Mouse (Mus musculus): Measurements from ENCODE around the gene Abhd15.

The Abhd15 gene

GRCm38 (mm10) chr11:77514832-77515636 is at the start of gene Abhd15:
Gene Abhd15 (plus strand): TSS chr11:77515121.
- DNase-seq = peak; percentile 88 to 91

DNA sequence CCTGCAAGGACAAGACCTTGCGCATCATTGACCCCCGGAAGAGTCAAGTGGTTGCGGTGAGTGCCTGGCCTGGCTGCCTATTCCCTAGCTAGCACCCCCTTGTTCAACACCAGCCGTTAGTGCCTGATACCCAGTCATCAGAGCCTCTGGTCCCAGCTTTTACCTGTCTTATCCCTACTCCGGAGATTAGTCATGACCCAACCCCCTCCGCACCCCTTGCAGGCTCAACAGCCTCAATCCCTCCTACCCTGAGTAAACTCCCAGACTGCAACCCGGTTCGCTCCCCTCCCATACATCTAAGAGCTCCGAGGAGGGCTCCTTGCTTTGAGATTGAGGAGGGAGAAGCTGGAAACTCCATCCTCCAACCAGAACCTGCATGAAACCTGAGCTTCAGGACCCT is 48.4 kb upstream of the Abhd15 start:
- DNase-seq = no peak

DNA sequence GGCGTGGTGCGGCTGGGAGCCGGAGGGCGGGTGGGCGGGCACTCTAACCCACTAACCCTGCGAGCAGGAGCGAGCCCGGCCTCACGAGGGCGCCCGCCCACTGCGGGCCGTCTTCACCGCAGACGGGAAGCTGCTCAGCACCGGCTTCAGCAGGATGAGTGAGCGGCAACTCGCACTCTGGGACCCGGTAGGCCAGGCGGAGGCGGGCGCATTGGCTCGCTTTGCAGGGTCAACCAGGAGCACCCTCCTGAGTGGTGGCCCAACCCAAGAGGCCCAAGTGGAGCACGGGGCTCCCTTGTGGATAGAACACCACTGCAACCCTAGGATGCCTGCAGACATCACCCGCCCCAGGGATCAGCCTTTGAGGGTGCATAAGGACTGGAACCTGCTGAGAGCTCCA is 47.8 kb upstream of the Abhd15 start:
- peak; percentile 79 to 86 for DNase-seq

- peak; percentile 78 to 84 for DNase-seq
These were observed 47.1 kb upstream of the Abhd15 start for GRCm38 (mm10) chr11:77467784-77468183.

- no peak for DNase-seq
These were observed 46.5 kb upstream of the Abhd15 start for GRCm38 (mm10) chr11:77468397-77468796.

DNA sequence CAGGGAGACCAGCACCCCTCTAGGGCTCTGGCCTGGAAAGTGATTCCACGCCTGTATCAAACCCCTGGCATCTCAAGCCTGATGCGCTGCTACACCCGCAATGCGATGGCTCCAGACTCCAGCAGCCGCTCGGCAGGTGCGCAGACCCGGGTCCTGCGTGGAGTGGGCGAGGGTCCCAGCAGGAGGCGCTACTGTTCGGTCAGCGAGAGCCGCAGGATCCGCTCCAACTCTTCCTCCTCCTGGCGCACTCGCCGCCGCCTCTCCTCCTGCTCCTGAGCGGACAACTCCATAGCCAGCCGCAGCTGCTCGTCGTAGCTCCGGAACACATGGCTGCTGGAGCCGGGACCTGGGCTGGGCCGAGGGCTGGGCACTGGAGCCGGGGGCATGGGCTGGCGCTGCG is 43.5 kb upstream of the Abhd15 start:
- DNase-seq = no peak

DNA sequence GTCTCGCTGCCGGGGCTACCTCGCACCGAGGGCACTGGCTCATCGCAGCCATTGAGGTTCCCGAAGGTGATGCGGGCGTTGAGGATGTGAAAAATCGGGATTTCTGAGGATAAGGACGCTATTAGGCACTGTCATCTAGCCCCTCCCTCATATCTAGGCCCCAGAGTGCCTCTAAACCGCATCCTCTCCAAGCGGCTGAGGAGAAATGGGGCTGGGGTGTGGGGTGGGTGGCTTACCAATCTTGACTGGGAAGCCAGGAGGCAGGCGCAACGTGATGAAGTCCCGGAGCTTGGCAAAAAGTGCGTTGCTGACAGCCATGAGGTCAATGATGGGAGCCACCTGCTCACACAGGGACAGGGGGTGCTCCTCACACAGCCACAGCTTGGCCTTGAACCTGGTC is 42.1 kb upstream of the Abhd15 start:
- DNase-seq = no peak

DNA sequence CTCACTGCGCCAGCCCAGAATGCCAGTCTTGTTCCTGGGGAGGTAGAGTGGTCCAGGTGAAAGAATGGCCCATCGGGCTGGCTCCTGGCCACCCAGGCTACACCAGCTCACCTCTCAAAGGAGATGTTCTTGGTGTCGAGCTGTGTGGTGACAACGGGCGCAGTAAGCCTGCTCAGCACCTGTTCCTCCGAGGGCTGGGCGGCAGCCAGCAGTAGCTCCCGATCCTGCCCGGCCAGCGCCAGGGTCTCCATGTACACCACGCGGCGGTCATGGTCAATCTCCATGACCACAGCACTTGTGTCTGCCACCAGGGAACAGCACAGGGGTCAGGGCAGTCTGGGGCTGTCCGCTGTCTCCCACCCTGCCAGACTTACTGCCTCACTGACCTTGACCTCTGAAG is 38.7 kb upstream of the Abhd15 start:
- DNase-seq = no peak

GRCm38 (mm10) chr11:77476895-77477294 is 38.0 kb upstream of the Abhd15 start:
- DNase-seq = no peak

GRCm38 (mm10) chr11:77483043-77483442 is 31.9 kb upstream of the Abhd15 start:
- no peak for DNase-seq

DNA sequence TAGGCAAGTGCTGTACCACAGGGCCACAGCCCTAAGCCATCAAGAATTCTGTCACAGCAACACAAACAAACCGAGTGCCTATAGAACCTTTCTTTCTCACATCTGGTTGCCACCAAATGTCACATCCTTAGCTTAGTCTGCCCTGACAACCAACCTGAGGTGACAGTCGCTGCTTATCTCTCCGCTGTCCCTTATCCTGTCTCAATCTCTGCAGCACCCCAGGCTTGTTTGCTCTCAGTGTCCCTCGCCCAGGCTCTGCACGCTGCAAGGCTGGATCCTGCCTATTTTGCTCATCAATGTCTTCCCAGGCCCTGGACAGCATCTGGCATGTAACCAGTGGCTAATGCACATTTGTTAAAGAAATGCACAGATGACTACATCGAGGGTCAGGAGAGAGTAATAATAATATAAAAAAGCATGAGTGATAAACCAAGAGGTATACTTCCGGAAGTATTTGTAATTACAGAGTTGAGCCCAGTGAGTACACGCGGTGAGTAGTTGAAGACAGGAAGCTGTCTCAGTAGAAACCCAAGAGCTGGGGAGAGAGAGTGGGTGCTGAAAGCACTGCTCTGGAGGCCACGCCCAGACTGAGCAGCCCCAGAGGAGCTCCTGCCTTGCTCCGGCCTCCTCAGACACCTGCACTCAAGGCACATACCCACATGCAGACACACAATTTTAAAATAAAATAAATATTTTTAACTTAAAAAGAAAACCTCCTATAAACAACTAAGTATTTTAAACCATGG is 31.2 kb upstream of the Abhd15 start:
- no peak for DNase-seq

DNA sequence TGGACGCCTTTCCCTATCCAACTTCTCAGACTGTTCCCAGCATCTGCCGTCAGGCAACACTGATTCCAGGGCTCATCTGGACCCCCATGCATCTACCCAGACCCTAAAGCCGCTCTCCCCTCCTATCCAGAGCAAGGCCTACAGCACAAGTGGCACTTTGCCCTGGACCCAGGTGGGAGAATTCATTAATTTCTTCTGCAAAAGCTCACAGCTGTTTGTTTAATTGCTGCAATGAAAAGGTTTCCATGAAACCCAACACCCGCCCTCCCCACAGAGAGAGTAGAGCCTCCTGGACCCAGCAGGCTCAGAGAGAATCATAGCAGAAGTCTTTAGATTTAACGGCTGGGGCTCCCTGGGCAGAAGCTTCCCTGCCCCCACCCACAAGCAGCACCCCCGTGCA is 29.7 kb upstream of the Abhd15 start:
- no peak for DNase-seq

GRCm38 (mm10) chr11:77486798-77487197 is 28.1 kb upstream of the Abhd15 start:
- no peak for DNase-seq

DNA sequence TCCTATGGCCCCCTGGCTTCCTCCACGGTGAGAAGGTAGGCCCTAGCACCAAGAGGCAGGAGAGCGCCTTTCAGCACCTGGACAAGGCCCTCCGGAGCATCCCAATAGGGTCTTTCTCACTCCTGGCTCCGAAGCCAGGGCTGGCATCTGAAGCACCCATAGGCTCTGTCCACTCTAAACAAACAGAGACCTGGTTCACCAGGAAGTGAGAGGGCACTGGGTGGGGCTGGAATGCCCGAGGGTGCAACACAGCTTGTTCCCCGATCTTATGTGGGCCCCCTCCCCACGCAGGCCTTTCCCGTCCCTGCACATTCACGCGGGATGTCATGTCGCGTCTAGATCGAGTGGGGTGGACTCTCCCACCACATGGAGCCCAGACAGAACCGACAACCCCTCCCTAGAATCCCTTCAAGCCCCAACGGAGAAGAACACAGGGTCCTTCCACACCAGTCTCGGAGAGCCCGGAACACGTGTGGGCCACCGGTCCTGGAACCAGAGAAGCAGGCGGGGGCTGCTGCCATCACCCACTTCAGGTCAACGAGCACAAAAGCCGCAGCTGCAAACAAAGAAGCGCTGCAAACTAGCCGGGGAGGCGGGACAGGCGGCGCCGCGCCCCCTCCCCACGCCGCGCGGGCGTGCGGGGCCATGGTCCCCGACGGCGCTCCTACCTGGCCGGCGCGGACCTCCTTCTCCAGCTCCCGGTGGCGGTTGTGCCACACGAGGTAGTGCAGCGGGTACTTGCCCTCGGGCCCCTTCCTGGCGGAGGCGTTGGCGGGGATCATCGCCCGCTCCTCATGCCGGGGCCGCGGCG is 25.9 kb upstream of the Abhd15 start:
- DNase-seq = no peak

DNA sequence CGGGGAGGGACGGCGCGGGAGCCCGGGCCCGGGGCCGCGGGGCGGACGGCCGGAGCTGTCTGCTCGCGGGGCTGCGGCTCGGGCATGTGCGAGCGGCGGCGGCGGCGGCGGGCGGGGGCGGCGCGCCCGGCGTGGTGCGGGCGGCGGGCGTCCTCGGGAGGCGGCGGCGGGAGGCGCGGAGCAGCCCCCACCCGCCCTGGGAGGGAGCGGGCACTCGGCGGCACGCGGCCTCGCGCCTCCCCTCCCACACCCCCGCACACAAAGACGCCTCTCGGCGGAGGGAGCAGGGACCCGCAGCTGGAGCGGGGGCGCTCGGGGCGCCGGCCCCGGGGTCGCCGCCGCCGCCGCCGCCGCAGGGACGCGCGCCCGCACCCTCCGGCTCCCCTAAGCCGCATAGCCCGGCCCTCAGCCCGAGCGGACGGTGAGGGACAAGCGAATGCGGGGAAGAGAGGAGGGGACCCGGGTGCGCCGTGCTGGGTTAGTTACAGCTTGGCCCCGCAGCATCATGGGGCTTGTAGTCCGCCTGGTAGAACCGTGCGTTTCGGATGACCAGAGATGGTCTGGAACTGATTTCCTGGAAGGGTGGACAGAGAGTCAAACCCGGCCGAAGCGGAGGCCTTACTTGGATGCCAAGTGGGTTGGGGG is 25.2 kb upstream of the Abhd15 start, which contains the start of gene Ankrd13b:
TSS of gene Ankrd13b (minus strand) at position 88 of the 645 bp plus-strand sequence.
- peak; percentile 66 to 71 for DNase-seq

GRCm38 (mm10) chr11:77490451-77490850 is 24.5 kb upstream of the Abhd15 start:
- DNase-seq = no peak

- DNase-seq = peak; percentile 87 to 91
These were observed 23.8 kb upstream of the Abhd15 start for GRCm38 (mm10) chr11:77491123-77491501.

DNA sequence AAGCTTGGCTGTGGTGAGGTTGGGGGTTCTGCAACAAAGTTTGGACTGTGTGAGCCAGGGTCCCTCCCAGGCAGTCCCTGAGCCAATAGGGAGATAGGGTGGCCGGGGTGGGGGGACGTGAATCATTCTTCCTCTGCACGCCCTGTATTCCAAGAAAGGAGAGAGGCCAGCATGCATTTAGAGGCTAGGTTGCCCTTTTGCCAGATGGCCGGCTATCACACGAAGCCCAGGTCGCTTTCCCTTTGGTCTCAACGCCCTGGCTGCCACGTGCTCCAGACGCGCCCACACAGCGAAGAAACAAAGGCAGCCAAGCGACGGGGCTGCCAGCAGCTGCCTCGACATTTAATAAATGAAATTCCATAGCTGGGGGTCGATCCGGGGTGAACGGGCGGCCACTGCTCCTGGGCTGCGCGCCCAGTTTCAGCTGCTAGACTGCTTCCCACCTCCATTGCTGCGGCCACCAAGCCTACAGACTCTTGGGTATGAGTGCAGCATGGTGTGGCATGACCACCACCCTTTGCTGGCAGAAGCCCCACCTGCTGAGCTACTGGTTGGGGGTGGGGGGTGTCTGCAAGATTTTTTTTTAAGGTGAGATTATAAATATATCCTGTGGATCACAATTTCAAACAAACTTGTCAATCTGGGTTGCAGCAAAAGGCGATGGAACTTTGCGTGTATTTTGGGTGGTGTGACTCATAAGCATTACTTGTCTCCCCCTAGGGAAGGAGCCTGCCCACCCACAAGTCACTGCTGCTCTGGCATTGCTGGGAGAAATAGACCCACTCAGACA is 23.2 kb upstream of the Abhd15 start:
- peak; percentile 67 to 71 for DNase-seq

DNA sequence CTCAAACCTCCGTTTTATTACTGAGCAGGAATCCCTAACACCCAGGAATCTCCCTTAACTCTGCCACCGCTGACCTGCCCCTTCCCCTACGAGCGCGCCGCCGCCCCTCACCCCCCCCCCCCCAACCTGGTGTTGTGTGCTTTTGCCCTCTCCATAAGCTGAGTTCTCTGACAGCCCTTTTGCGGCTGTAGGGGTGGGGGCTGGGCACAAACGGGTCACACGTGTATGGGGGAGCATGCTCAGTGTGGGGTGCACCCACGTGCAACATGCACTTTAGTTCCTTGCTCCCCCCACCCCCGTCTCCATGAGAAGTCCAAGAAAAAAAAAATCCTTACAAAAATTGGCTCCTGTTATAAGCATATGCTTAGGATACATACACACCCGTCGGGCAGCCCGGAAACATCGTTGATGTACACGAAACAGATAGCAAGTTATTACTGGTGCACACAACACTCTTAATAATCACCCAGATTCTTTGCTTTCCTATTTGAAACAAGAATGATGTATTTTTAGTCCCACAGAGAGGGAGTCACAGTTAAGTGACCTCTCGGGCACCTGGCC is 22.5 kb upstream of the Abhd15 start:
- DNase-seq = peak in 1 of 2 experiments; percentile 42

- DNase-seq = peak; percentile 95 to 97
These were observed 22.0 kb upstream of the Abhd15 start for GRCm38 (mm10) chr11:77492911-77493332.

Measured in lung, adult 18-20 months (tissue).